Mouse (Mus musculus) brown adipose tissue, adult 24 weeks (tissue): Measurements from ENCODE around the gene Phf11d. TPM values are rescaled to one million over a fixed set of nuclear protein-coding genes. Genes with fewer than 3 reads are reported as not detected.
"Not testable (repeated sequence)": the region's sequence is repeated elsewhere in the genome, so short reads cannot be mapped to it uniquely, and the experiment has no call there.

Source experiments
- H3K27ac ChIP-seq: fragments of 200-500 bp; replicated peaks from 2 replicates; pipeline ENCODE4 v1.5.1; 2012; ENCODE audit warnings: low read depth, mild to moderate bottlenecking, low read length
- H3K4me1 ChIP-seq: fragments of 200-500 bp; 2 replicates; pipeline ENCODE4 v1.6.1; 2012; ENCODE audit warnings: low read length, mixed read lengths; ENCODE audit not compliant: control insufficient read depth, insufficient read depth, insufficient read length
- H3K4me3 ChIP-seq: fragments of 200-500 bp; 2 replicates; pipeline ENCODE4 v1.5.1; 2012; ENCODE audit warnings: low read depth, mild to moderate bottlenecking, low read length, moderate library complexity; ENCODE audit not compliant: insufficient read depth
- polyA plus RNA-seq: library from polyadenylated mRNA; stranded (reverse); fragments of >200 nt; gene quantifications from 2 replicates; pipeline ENCODE4 v1.2.4, GENCODE M21; 2012; ENCODE audit not compliant: missing spikeins, insufficient read depth, insufficient read length

The Phf11d gene
- 6.7 and 7.3 TPM in 2 replicates for polyA plus RNA-seq

- peaks cover 3% of the 10 kb centered on the region; the same call in 1 of the 2 replicates for H3K4me1 ChIP-seq
- peak within 1 kb of the TSS; percentile 61 for H3K4me3 ChIP-seq
- H3K27ac ChIP-seq = peak within 1 kb of the TSS; percentile 95
These were observed at the start of gene Phf11d for GRCm38 (mm10) chr14:59365244-59365644. Phf11d (minus strand) TSS chr14:59365470.

- not testable (repeated sequence) for H3K27ac ChIP-seq, H3K4me3 ChIP-seq, H3K4me1 ChIP-seq
These were observed 49.7 kb upstream of the Phf11d start for GRCm38 (mm10) chr14:59414979-59415378.

- no peak overlapping the region for H3K27ac ChIP-seq
- no peak overlapping the region for H3K4me3 ChIP-seq
These were observed 31.7 kb upstream of the Phf11d start for GRCm38 (mm10) chr14:59396999-59397398.

GRCm38 (mm10) chr14:59395281-59395680 is 30.0 kb upstream of the Phf11d start, which contains the start of gene Phf11c:
Phf11c (minus strand) TSS chr14:59395381.
- H3K4me1 ChIP-seq = no peaks in the 10 kb centered on the region
- H3K27ac ChIP-seq = no peak within 1 kb of the TSS
- H3K4me3 ChIP-seq = no peak within 1 kb of the TSS

More at GRCm38 (mm10) chr14:59396999-59397398, 31.7 kb upstream of the Phf11d start:
- H3K4me1 ChIP-seq = no peaks in the 10 kb centered on the region

GRCm38 (mm10) chr14:59390181-59390580 is 24.9 kb upstream of the Phf11d start:
- H3K4me1 ChIP-seq, H3K4me3 ChIP-seq, H3K27ac ChIP-seq: not testable (repeated sequence)

GRCm38 (mm10) chr14:59389532-59389931 is 24.3 kb upstream of the Phf11d start:
- H3K4me3 ChIP-seq = no peak overlapping the region
- H3K4me1 ChIP-seq = no peaks in the 10 kb centered on the region

GRCm38 (mm10) chr14:59370348-59371068 is 5.2 kb upstream of the Phf11d start:
- Histone ChIP-seq H3K27ac (no peak overlapping the region), H3K4me1 (peaks cover 3% of the 10 kb centered on the region; the same call in 1 of the 2 replicates), H3K4me3 (no peak overlapping the region)

More at GRCm38 (mm10) chr14:59389532-59389931, 24.3 kb upstream of the Phf11d start:
- H3K27ac ChIP-seq = no peak overlapping the region

- Histone ChIP-seq H3K27ac (no peak overlapping the region), H3K4me3 (no peak overlapping the region), H3K4me1 (peaks cover 3% of the 10 kb centered on the region; the same call in 1 of the 2 replicates)
These were observed 1.3 kb upstream of the Phf11d start for GRCm38 (mm10) chr14:59366386-59367105.

GRCm38 (mm10) chr14:59341189-59341588 is 24.1 kb downstream of the Phf11d start, which contains the start of gene Phf11b:
Phf11b (minus strand) TSS chr14:59341351.
- peak within 1 kb of the TSS; percentile 38 for H3K4me3 ChIP-seq
- H3K27ac ChIP-seq, H3K4me1 ChIP-seq: not testable (repeated sequence)

- no peak overlapping the region for H3K4me3 ChIP-seq
- H3K4me1 ChIP-seq = no peaks in the 10 kb centered on the region
These were observed 25.7 kb downstream of the Phf11d start for GRCm38 (mm10) chr14:59339541-59339940.

GRCm38 (mm10) chr14:59336056-59336455 is 29.2 kb downstream of the Phf11d start:
- H3K27ac ChIP-seq = not testable (repeated sequence)

More at GRCm38 (mm10) chr14:59339541-59339940, 25.7 kb downstream of the Phf11d start:
- no peak overlapping the region for H3K27ac ChIP-seq

GRCm38 (mm10) chr14:59330499-59330898 is 34.8 kb downstream of the Phf11d start:
- not testable (repeated sequence) for H3K4me1 ChIP-seq, H3K4me3 ChIP-seq, H3K27ac ChIP-seq

More at GRCm38 (mm10) chr14:59336056-59336455, 29.2 kb downstream of the Phf11d start:
- not testable (repeated sequence) for H3K4me1 ChIP-seq, H3K4me3 ChIP-seq

GRCm38 (mm10) chr14:59319970-59320369 is 45.3 kb downstream of the Phf11d start:
- not testable (repeated sequence) for H3K4me1 ChIP-seq, H3K4me3 ChIP-seq, H3K27ac ChIP-seq

- not testable (repeated sequence) for H3K27ac ChIP-seq, H3K4me3 ChIP-seq, H3K4me1 ChIP-seq
These were observed 46.2 kb downstream of the Phf11d start for GRCm38 (mm10) chr14:59319036-59319435.
